Mouse (Mus musculus) left cerebral cortex, adult 2 months (tissue): ENCODE measurements around the gene T. TPM values are rescaled to one million over a fixed set of nuclear protein-coding genes. Genes with fewer than 3 reads are reported as not detected.

Source experiments
- DNase-seq, 2 experiments: peaks; one replicate each; pipeline ENCODE4 v3.0.0; 2021 to 2022; ENCODE audit warnings: low spot score in 2 of 2, mixed read lengths in 1 of 2; ENCODE audit errors: extremely low spot score in 1 of 2
- H3K27ac ChIP-seq: fragments of 200-600 bp; 2 replicates; pipeline ENCODE4 v1.8.1; 2022
- H3K4me3 ChIP-seq: fragments of 200-600 bp; 2 replicates; pipeline ENCODE4 v1.8.1; 2022
- CTCF ChIP-seq: fragments of 200-600 bp; IDR thresholded peaks from 2 replicates; pipeline ENCODE4 v1.8.1; 2022; ENCODE audit warnings: antibody characterized with exemption, mild to moderate bottlenecking, moderate library complexity
- intact Hi-C: fragments of 180-260 bp; cut with DNase I; formaldehyde crosslinking; loops from one replicate; pipeline ENCODE4 v1.15.1; 2025
- total RNA-seq, 2 experiments: library from RNA; stranded (reverse); gene quantifications; 2 replicates each; pipeline ENCODE4 v1.2.3; 2021

T gene
- total RNA-seq, 2 experiments from 2014 or later: not detected

DNA sequence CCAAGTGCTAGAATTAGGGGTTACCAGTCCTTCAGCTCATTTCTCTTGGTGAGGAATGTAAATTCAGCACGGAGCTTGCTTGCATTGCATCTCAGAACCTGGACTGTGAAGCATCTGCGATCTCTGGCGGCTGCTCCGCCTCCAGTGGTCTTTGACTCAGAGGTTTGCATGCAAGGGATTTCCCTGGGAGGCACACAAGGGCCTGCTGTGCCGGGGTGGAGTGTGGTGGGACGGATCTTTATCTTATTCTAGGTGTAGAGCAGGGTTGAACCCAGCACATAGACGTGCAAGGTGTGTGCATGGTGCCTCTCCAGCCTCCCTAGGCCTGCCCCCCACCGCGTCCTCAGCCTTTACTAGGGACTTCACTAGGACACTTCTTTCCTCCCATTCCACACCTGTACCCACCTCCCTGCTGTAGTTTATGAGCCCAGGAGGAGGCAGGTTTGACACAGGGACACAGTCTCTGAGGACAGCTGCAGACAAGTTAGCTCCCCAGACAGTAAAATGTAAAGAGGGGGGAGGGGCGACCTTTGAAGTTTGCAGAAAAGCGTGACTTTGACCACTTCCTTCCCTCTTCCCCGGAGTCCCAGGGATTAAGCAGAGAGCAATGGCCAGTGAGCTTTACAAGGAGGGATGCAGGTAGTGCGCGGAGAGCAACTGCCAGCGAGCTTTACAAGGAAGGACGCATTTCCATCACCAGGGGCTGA is 25.5 kb upstream of the T start:
- intact Hi-C loops: no loop called here
- Histone ChIP-seq H3K27ac (no peak overlapping the region), H3K4me3 (no peak overlapping the region)
- TF ChIP-seq CTCF: no peak
- no peak for DNase-seq

DNA sequence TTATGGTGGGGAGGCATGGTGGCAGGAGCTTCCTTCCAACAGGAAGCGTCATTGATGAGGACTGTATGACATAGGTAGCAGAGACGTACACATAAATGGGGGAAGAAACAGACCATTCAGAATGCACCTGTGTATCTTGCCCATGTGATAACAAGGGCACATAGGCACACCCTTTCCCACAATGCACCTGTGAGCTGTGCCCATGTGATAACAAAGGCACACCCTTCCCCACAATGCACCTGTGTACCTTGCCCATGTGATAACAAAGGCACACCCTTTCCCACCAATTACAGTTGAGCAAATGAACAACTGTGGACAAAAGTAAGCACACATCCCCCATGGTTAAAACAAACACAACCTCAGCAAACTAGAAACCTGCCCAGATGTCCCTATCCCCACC is 23.9 kb upstream of the T start:
- Histone ChIP-seq H3K27ac (no peak overlapping the region), H3K4me3 (no peak overlapping the region)
- no peak for TF ChIP-seq CTCF
- no peak for DNase-seq
- intact Hi-C loops: no loop called here

DNA sequence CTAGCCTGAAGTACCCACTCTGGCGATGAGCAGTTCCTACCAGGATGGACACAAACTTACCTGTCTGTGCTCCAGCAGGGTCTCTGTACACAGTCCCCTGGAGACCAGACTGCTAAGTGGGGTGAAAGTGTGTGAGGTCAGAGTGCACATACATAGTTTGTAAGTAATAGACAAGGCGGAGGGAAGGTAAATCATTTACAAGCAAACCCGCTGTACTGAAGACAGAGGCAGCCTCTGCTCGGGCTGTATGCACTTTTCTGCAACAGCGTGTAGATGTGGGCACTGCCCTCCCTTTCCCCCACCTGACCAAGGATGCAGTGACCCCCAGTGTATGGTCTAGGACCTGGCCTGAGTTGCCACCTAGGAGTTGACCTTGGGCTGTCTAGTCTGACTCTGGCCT is 20.6 kb upstream of the T start:
- no peak overlapping the region for H3K4me3 ChIP-seq
- no peak for TF ChIP-seq CTCF

DNA sequence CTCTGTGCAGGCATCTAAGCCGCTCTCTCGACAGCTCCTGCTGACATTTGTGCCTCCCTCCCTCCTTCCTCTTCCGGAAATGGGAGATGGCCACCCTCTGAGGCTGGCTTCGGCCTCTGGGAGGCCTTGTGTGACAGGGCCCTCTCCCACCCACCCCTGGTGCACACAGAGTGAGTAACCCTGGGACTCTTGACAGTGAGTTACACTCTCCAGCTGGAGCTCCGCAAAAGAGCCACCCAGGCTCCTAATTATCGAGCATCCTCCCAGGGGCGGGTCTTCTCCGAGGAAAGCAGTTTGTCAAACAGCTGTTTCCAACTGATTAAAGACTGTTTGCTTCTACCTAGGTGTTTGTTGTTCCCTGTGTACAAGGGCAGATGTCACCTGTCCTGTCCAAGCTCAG is 18.7 kb upstream of the T start:
- Histone ChIP-seq H3K27ac (no peak overlapping the region), H3K4me3 (no peak overlapping the region)
- TF ChIP-seq CTCF: no peak
- intact Hi-C loops: no loop called here
- no peak for DNase-seq

More for the DNA sequence above, 20.6 kb upstream of the T start:
- no peak overlapping the region for H3K27ac ChIP-seq
- DNase-seq: no peak
- intact Hi-C loops: no loop called here

DNA sequence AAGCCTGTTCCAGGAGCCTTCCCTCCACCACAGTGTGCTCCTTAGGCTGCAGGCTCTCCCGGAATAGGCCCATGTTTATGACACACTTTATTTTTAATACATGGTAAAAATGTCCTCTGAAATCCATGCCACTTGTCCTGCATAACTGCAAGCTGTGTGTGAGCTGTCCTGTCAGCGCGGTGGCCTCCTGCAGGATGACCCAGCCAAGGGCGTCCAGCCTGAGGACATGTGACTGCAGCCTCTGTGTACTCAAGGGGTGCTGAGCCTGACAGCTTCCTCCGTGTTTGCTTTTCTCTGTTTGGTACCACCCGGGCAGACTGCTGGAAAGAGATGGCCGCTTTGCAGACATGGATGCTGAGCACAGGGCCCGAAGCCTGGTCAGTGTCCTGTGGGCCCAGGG is 17.4 kb upstream of the T start:
- intact Hi-C loops: no loop called here
- TF ChIP-seq CTCF: no peak
- H3K4me3 ChIP-seq: no peak overlapping the region

DNA sequence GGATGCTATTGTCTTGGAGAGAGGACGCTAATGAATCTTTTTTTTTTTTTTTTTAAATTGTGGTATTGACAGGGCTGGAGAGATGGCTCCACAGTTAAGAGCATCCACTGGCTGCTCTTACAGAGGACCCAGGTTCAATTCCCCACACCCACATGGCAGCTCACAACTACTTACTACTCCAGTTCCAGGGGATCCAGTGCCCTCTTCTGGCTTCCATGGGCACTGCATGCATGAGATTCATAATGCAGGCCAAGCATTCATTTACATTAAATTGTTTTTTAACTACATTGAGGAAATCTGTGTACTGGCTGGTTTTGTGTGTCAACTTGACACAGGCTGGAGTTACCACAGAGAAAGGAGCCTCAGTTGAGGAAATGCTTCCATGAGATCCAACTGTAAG is 13.5 kb upstream of the T start:
- intact Hi-C loops: loop anchor here (5.0 kb wide), 1 partner anchor 103 kb away; no protein-coding TSS in a partner anchor
- peak; percentile 43 for TF ChIP-seq CTCF
- no peak for DNase-seq
- H3K27ac ChIP-seq: no peak overlapping the region
- H3K4me3 ChIP-seq: no peak overlapping the region

More for the DNA sequence above, 17.4 kb upstream of the T start:
- H3K27ac ChIP-seq: no peak overlapping the region
- DNase-seq: no peak

DNA sequence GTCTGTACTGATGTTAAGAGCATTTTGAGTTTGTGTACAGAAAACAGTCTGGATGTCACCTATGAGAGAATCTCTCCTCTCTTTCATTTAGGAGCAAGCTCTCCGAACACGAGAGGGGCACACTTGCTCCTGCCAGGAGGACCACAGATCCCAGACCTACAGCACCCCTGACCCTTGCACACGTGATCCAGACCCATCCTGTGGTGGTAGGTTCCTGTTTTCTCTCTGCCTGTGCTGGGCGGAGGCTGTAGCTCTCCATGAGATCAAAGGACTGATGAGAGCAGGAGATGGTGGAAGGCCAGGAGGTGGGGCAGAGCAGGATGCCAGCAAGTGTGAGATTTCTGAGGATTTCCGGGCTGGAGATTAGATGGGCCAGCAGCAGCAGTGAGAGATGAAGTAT is 12.7 kb upstream of the T start:
- TF ChIP-seq CTCF: no peak
- H3K27ac ChIP-seq: no peak overlapping the region
- DNase-seq: no peak
- intact Hi-C loops: loop anchor here (5.0 kb wide), 1 partner anchor 104 kb away; no protein-coding TSS in a partner anchor
- no peak overlapping the region for H3K4me3 ChIP-seq

DNA sequence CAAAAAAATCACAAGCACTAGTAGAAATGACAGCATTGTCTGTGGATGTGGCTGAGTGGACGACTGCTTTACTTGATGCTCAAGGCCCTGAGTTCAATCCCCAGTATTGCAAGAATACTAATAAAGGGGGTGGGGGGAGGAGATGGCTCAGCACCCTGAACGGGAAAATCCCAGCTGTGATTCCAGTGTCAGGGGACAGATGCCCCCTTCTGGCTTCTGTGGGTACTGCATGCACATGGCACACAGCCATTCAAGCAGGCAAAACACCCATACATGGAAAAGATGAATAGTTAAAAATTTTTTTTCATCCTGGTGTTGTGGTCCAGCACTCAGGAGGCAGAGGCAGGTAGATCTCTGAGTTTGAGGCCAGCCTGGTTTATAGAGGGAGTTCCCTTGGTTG is 10.9 kb upstream of the T start:
- Histone ChIP-seq H3K4me3 (no peak overlapping the region), H3K27ac (no peak overlapping the region)
- intact Hi-C loops: loop anchor here (5.0 kb wide), 1 partner anchor 106 kb away; no protein-coding TSS in a partner anchor
- peak; percentile 61 for TF ChIP-seq CTCF
- DNase-seq: no peak

DNA sequence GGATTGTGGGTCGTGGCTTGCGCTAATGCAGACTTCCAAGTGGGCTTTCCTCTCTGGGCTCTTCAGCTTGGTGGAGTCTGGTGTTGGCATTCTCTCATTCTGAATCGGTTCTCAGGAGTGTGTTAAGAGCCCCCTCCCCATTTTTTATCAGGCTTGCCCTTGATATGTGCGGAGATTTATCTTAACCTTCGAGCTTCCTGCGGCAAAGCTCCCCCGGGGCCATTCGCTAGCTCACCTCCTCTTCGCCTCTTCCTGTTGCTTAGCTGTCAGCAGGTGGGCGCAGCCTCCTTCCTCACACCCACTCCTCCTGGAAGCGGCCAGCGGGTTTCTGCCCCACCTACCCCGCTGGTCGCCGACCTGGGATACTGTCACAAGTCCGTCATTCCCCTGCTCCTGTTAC is 4.8 kb upstream of the T start:
- no peak overlapping the region for H3K27ac ChIP-seq
- TF ChIP-seq CTCF: no peak
- H3K4me3 ChIP-seq: no peak overlapping the region
- intact Hi-C loops: no loop called here
- DNase-seq: no peak

DNA sequence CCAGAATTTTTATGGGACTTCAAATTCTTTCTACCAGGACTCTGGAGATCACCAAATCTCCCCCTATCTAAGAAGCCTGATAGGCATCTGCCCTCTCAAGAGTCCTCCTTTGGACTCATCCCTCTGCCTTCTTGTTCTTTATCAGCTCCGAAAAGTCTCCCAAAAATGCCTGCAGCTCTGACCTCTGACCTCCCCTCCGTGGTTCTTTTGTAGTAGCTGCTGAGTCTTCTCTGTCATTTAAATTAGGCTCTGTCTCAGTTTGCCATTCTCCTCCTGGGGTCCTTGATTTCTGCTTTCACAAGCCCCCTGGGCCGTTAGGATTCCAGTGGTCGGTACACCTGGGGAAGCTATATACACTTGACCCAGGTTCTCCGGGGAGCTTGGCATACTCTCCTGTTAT is 4.3 kb upstream of the T start:
- no peak overlapping the region for H3K4me3 ChIP-seq
- no peak overlapping the region for H3K27ac ChIP-seq
- no peak for DNase-seq
- intact Hi-C loops: no loop called here
- no peak for TF ChIP-seq CTCF

DNA sequence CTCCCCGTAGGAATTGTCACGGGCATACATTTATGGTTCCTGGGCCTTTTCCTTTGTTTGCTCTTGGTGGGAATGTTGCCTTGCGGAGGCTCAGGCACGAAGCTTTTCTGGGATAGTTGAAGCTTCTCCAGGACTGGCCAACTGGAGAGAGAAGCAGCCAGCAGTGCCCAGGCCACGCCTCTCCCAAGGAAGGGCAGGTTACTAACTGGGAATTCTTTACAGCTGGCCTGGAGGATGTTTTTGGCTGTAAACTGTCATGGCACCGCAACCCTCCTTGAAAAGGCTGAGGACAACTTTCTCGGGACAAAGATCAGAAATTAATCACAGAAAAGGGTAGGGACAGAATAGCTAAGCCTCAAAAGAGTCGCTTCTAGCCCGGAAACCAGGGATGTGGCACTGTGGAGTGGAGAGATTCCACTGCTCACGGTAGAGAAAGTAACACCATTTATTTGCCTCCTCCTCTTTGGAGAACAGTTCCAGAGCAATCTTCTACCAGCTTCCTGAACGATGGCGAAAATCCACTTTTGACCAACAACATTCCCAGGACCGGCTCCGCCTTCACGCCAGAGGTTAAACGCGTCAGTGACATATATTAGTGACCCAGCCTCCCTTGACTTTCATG is 1.9 kb upstream of the T start:
- DNase-seq: no peak
- Histone ChIP-seq H3K27ac (no peak overlapping the region), H3K4me3 (no peak overlapping the region)
- intact Hi-C loops: no loop called here
- no peak for TF ChIP-seq CTCF

DNA sequence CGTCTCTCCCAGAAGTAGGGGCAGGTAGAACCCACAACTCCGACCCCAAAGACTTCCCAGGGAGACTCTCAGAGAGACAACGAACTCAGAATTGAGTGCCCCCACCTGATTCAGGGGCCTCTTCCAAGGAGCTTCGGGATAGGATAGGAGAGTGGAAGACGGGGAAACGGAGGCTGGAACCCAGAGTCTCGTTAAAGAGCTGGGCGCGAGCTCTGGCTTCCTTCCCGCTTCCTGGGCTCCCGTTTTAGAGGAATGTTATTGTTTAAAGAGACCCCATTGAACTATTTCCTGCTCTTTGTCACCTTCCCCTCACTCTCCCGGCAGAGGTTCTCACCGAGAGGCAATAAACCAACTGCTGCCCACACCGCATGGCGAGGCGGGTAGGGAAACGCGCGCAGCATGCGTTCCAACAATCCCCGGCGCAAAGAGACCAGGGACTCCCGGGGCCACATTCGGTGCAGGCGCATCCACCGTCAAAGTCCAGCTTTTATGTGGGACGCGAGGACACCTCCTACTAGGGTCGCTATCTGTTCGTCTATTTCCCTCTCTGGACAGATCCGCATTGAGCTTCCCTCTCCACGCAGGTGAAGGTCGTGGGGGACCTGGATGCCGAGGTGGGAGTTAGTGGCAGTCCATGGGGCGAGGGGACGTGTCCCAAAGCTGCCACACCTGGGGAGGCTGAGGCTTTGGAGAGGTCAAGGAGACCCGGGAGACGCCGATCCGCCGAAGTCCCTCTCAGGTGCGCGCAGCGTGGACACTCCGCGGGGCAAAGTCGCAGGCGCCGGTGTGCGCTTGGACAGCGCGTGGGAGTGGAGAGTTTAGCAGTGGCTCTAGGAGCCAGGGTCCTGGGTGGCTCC is 874 bp upstream of the T start:
- TF ChIP-seq CTCF: no peak
- H3K4me3 ChIP-seq: peak overlapping the region; percentile 1; the same call in 1 of the 2 replicates

More for the DNA sequence above, 874 bp upstream of the T start:
- intact Hi-C loops: no loop called here
- no peak overlapping the region for H3K27ac ChIP-seq
- no peak for DNase-seq
